Mouse (Mus musculus) cerebellum, adult 2 months (tissue): Measurements from ENCODE around the gene Nrxn3.

Experiments used
- CTCF ChIP-seq: fragments of 200-500 bp; IDR thresholded peaks from 2 replicates; pipeline ENCODE4 v1.5.1; 2011; ENCODE audit warnings: low read depth, mild to moderate bottlenecking, control low read depth, low read length, moderate library complexity, borderline replicate concordance; ENCODE audit not compliant: insufficient read depth
- POLR2A ChIP-seq: fragments of 200-500 bp; IDR thresholded peaks from 2 replicates; pipeline ENCODE4 v1.6.1; 2011; ENCODE audit warnings: low read length, control low read depth, borderline replicate concordance; ENCODE audit not compliant: insufficient read depth

GRCm38 (mm10) chr12:88966329-88966728 lies 243.7 kb downstream of the Nrxn3 start:
- no peak for TF ChIP-seq POLR2A
- TF ChIP-seq CTCF, result no peak
